Mouse (Mus musculus) ES-E14 (cell line): Measurements from ENCODE around the gene Ccl2. TPM values are rescaled to one million over a fixed set of nuclear protein-coding genes. Genes with fewer than 3 reads are reported as not detected.

Experiments used
- DNase-seq: peaks from one replicate; pipeline ENCODE4 v3.0.0-alpha.2; 2013; ENCODE audit warnings: low read depth, low spot score
- H3K27ac ChIP-seq: 2 replicates; pipeline ENCODE4 v1.5.1; 2012; ENCODE audit warnings: low read depth, mild to moderate bottlenecking, low read length, moderate library complexity, mixed read lengths; ENCODE audit not compliant: poor library complexity, insufficient read depth, severe bottlenecking
- H3K36me3 ChIP-seq: 2 replicates; pipeline ENCODE4 v1.6.1; 2012; ENCODE audit warnings: mild to moderate bottlenecking, low read length, moderate library complexity, mixed read lengths; ENCODE audit not compliant: control insufficient read depth, poor library complexity, insufficient read depth, severe bottlenecking
- H3K4me1 ChIP-seq, 2 experiments: fragments of 150-350 bp in 1 of 2; sonication (generic) in 1 of 2; 2 replicates each; pipeline ENCODE4 v1.6.1; 2012; ENCODE audit warnings: low read length in 2 of 2, mild to moderate bottlenecking in 1 of 2, mixed read lengths in 1 of 2; ENCODE audit not compliant: control insufficient read depth in 2 of 2, insufficient read depth in 2 of 2, poor library complexity in 1 of 2
- H3K4me3 ChIP-seq, 2 experiments: fragments of 150-350 bp in 1 of 2; sonication (generic) in 1 of 2; 2 replicates each; pipeline ENCODE4 v1.5.1; 2012; ENCODE audit warnings: low read length in 2 of 2, low read depth in 1 of 2, mild to moderate bottlenecking in 1 of 2, mixed read lengths in 1 of 2; ENCODE audit not compliant: insufficient read depth in 1 of 2, poor library complexity in 1 of 2, severe bottlenecking in 1 of 2
- H3K9ac ChIP-seq: 2 replicates; pipeline ENCODE4 v1.6.1; 2012; ENCODE audit warnings: low read depth, mild to moderate bottlenecking, low read length, mixed read lengths; ENCODE audit not compliant: poor library complexity, insufficient read depth, severe bottlenecking
- H3K9me3 ChIP-seq: fragments of 150-350 bp; sonication (generic); 2 replicates; pipeline ENCODE4 v1.6.1; 2012; ENCODE audit warnings: low read depth, mild to moderate bottlenecking, low read length; ENCODE audit not compliant: control insufficient read depth, insufficient read depth
- CHD2 ChIP-seq: IDR thresholded peaks from 2 replicates; pipeline ENCODE4 v1.6.1; 2014; ENCODE audit warnings: mild to moderate bottlenecking, low read depth, low read length, inconsistent platforms
- HCFC1 ChIP-seq: IDR thresholded peaks from 2 replicates; pipeline ENCODE4 v1.6.1; 2012; ENCODE audit warnings: low read length, inconsistent platforms, borderline replicate concordance; ENCODE audit not compliant: insufficient read depth
- MAFK ChIP-seq: IDR thresholded peaks from 2 replicates; pipeline ENCODE4 v1.6.1; 2014; ENCODE audit warnings: mild to moderate bottlenecking, low read depth, low read length, inconsistent platforms; ENCODE audit not compliant: insufficient read depth
- ZC3H11A ChIP-seq: IDR thresholded peaks from 2 replicates; pipeline ENCODE4 v1.6.1; 2012; ENCODE audit warnings: low read depth, mild to moderate bottlenecking, inconsistent platforms, low read length, borderline replicate concordance
- ZNF384 ChIP-seq: IDR thresholded peaks from 2 replicates; pipeline ENCODE4 v1.6.1; 2012; ENCODE audit warnings: low read depth, low read length, inconsistent platforms
- in situ Hi-C, 2 experiments: fragments of 600-800 bp; cut with MboI; formaldehyde crosslinking; loops; one replicate each; pipeline ENCODE4 v1.15.1; 2025; ENCODE audit warnings: low sequenced_read_pairs in 2 of 2, inconsistent platforms in 1 of 2; ENCODE audit not compliant: unreplicated experiment in 2 of 2
- total RNA-seq: library from RNA; depleted of rRNA; stranded (reverse); fragments of 300-350 nt; gene quantifications from 2 replicates; pipeline ENCODE4 v1.2.3, GENCODE M21; 2012

Gene Ccl2
- total RNA-seq, 1 experiment: 7.8 TPM

- in situ Hi-C loops: no loop called here
These were observed 37.0 kb downstream of the Ccl2 start for GRCm38 (mm10) chr11:82072374-82072773.

DNA sequence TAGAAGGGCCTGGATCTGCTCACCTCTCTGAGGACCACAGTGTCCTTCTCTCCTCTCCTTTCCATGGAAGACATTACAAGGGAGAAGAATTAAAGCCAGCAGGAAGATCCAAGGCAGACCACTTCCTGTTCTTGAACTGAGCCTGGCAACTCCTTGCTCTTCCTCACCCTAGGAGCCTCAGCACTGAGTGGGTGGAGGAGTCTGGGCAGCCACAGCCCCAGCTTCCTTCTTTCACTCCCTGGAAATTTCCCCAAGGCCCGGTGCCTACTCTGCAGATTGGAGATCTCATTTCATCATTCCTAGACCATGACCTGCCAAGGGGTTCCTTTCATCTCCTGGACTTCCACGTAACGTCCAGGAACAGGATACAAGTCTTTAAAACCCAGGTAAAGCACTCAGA is 37.6 kb downstream of the Ccl2 start:
- Histone ChIP-seq H3K9ac (no peak overlapping the region), H3K36me3 (no peaks in the 10 kb centered on the region), H3K9me3 (no peaks in the 10 kb centered on the region), H3K27ac (no peak overlapping the region), H3K4me1 (no peaks in the 10 kb centered on the region), H3K4me3 (no peak overlapping the region)
- in situ Hi-C loops: no loop called here
- DNase-seq: no peak
- no peak for TF ChIP-seq ZNF384
- TF ChIP-seq MAFK: no peak
- no peak for TF ChIP-seq HCFC1
- no peak for TF ChIP-seq ZC3H11A
- no peak for TF ChIP-seq CHD2

More at GRCm38 (mm10) chr11:82072374-82072773, 37.0 kb downstream of the Ccl2 start:
- H3K36me3 ChIP-seq: no peaks in the 10 kb centered on the region
- H3K4me3 ChIP-seq: no peak overlapping the region
- no peaks in the 10 kb centered on the region for H3K9me3 ChIP-seq
- TF ChIP-seq HCFC1 (no peak), ZC3H11A (no peak), MAFK (no peak), CHD2 (no peak), ZNF384 (no peak)
- DNase-seq: no peak
- no peaks in the 10 kb centered on the region for H3K4me1 ChIP-seq
- H3K9ac ChIP-seq: no peak overlapping the region
- no peak overlapping the region for H3K27ac ChIP-seq

- no peak for DNase-seq
- no peak overlapping the region for H3K4me3 ChIP-seq
- no peak overlapping the region for H3K27ac ChIP-seq
- no peaks in the 10 kb centered on the region for H3K9me3 ChIP-seq
- TF ChIP-seq ZNF384: no peak
- no peak for TF ChIP-seq MAFK
- no peak for TF ChIP-seq CHD2
- no peak for TF ChIP-seq ZC3H11A
- TF ChIP-seq HCFC1: no peak
- no peak overlapping the region for H3K9ac ChIP-seq
- in situ Hi-C loops: no loop called here
- H3K4me1 ChIP-seq: no peaks in the 10 kb centered on the region
- H3K36me3 ChIP-seq: no peaks in the 10 kb centered on the region
These were observed 38.3 kb downstream of the Ccl2 start for GRCm38 (mm10) chr11:82073686-82074085.

GRCm38 (mm10) chr11:82077031-82077430 is 41.7 kb downstream of the Ccl2 start:
- TF ChIP-seq MAFK: no peak
- no peak for TF ChIP-seq HCFC1
- TF ChIP-seq ZC3H11A: no peak
- no peak for TF ChIP-seq CHD2
- no peak for TF ChIP-seq ZNF384
- Histone ChIP-seq H3K4me1 (no peaks in the 10 kb centered on the region), H3K9ac (no peak overlapping the region), H3K27ac (no peak overlapping the region), H3K4me3 (no peak overlapping the region), H3K9me3 (no peaks in the 10 kb centered on the region), H3K36me3 (no peaks in the 10 kb centered on the region)
- DNase-seq: no peak
- in situ Hi-C loops: no loop called here
